Mouse (Mus musculus): Measurements from ENCODE around the gene Lifr.

DNA sequence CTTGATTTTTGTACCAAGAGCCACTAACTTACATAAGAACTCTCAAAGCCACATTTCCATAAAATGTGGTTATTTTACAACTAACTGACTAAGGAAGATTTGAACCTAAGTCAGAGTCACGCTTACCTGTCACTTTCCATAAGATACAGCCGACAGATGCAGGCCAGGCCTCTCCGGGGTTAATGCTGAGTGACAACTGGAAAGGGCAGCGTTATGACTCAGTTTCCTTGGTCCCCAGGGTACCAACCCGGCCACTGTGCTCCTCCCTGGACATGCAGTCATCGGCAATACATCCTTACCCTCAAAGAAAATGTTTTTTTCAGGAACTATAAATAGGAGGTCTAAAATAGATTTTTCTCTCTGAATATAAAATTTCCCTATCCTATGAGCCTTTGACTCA is 109.9 kb downstream of the Lifr start:
- no peak for TF ChIP-seq POLR2A (IDR thresholded peaks at IDR 0.05; ENCODE audit: borderline replicate concordance, insufficient read depth, low read length)
- no peak for TF ChIP-seq CTCF (IDR thresholded peaks at IDR 0.05; ENCODE audit: borderline replicate concordance, insufficient read depth, low read depth, low read length)
